Mouse (Mus musculus) kidney, postnatal 14 days (tissue): ENCODE measurements at regions not wholly inside any gene's neighbourhood (a gene's known extent, or its start where the extent isn't known, plus 50 kb on each side); places are given as distances from the start of the nearest gene placed in this dataset.
"Not testable (repeated sequence)": the region's sequence is repeated elsewhere in the genome, so short reads cannot be mapped to it uniquely, and the experiment has no call there.

Experiments
- DNase-seq: peaks from one replicate; pipeline ENCODE4 v3.0.0; 2022; ENCODE audit warnings: mixed read lengths

DNA sequence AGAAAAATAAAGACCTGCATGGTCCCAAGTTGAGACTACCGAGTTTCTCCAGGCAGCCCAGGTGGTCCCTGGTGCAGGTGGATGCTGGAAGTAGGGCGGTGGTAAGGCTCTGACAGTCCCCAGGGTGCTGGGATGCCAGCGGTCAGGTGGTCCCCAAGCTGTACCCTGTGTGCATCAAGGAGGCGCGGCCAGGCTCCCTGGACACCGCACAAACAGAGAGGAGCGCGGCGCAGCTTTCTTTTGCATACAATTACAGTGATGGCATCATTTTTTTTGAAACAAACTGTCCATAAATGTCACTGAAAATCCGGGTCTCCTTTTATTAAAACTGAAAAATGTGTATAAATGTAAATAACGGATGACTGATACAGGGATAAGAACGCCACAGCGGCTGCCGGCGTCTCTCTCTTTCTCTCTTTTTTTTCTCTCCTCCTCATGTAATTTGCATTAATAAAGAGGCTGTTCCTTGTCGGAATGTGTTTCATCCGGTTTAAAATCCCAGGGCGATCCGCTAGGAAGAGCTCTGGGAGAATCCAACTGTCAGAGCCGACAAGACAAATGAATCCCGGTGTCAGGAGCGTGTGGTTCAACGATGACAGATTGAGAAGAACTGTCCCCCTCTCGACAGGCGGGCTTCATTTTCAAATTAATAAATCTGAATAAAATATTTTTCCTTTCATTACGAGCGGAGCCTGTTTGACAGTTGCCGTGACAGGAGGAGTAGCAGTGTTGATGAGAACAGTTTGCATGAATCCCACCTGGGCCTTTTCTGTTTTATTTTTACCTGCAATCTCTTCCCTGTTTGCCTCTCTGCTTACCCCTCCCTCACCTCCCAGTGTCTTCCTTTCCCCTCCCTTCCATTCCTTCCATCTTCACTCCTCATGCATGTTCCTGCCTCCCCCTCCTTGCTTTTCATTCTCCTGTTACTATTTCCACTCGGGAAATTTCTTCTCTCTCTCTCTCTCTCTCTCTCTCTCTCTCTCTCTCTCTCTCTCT lies 244.6 kb upstream of the Pbx1 start:
- DNase-seq: no peak

GRCm38 (mm10) chr1:168675741-168676140 lies 243.7 kb upstream of the Pbx1 start:
- no peak for DNase-seq

DNA sequence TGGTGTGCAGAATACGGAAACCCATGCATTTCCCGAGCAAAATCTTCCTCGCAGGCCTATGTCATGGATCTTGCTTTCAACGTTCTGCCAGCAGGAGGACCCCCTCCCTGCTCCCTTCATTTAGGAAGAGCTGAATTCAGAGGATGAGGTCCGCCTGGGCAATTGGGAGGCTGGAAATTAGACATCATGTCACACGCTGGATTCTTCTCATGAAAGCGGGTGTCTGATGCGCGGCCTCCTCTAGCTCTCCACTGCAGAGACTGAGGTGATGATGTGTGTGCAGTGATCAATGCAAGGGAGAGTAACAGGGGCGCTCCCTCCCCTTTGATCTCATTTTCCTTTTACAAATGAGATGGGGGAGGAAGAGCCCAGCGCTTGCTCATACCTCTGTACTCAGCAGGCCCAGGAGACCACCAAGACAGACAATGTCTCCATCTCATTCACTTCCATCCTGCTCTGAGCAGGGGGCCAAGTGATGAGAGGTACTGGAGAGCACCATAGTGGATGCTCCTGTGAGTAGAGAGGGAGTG lies 230.8 kb upstream of the Pbx1 start:
- DNase-seq: no peak

DNA sequence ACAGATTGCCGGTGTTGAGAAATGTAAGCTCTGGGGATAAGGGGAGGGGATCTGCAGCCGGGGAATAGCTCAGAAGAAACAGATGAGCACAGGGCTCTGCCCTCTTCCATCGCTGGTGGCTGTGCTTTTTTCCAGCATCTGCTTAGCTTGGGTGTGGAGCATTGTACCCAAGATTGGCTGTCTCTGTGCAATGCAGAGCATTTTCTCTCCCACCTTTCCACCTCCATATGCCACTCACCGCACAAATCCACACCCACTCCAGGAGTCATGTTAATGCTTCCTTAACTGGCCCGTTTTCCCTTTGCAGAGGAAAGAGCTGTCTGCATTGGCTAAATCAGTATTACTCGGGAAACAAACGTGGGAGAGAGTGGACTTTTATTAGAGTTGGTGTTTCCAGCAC lies 228.9 kb upstream of the Pbx1 start:
- DNase-seq: no peak

- peak; percentile 15 for DNase-seq
Observed at GRCm38 (mm10) chr1:168659578-168659977, 227.5 kb upstream of the Pbx1 start.

DNA sequence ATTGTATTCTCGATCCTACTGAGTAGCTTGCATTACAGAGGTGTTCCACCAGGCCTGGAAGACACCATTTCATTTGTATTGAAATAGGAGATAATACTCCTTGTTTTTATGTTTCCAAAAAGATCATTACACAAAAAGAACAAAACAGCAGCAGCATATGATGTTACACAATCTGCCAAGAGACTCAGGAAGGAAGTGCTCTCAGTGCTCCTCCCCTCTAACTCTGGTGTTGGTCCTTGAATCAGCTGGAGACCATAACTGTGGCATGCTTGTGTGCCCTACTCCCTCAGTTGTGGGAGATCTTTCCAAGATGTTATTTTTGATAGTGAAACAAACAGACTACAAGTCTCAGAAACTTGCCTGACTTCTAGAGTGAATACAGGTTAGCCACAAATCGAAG lies 200.8 kb upstream of the Pbx1 start:
- DNase-seq: no peak

DNA sequence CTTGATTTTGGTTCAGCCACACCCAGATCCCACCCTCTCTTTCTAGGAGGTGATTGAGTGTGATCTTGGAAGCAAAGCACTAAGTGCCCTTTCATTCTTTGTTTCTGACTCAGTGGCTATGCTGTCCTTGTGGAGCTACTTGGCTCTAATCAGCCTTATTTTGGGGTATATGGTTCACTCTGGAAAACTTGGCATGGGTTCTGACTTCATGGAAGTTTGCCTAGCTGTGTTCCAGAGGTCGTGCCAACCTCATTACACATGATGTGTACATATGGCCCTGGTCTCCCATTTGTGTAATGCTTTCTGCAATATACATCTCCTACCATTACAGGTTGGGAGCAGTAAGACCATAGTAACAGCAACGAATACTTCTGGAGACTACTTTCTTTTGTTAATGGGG lies 199.9 kb upstream of the Pbx1 start:
- DNase-seq: no peak

GRCm38 (mm10) chr1:168601967-168602366 lies 169.9 kb upstream of the Pbx1 start:
- not testable (repeated sequence) for DNase-seq

- no peak for DNase-seq
Observed at GRCm38 (mm10) chr1:168600461-168601160, 168.5 kb upstream of the Pbx1 start.

- no peak for DNase-seq
Observed at GRCm38 (mm10) chr1:168598191-168598667, 166.2 kb upstream of the Pbx1 start.

DNA sequence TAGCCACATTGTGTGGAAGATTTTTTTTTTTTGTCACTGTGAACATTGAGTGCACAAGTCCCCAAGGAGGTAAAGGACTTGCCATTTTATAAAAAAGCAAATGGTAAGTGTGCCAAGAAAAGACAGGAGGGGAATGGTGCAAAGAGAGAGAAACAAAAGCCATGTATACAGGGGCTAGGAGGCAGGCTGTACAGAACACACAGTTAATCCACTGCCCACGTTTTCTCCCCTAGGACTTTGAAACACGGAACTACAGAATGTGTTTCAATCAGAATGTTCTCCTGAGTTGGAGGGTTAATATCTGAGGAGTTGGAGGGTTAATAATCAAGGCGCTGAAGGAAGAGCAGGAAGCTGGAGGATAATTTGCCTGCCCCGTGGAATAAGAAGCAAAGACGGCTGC lies 165.4 kb upstream of the Pbx1 start:
- no peak for DNase-seq

DNA sequence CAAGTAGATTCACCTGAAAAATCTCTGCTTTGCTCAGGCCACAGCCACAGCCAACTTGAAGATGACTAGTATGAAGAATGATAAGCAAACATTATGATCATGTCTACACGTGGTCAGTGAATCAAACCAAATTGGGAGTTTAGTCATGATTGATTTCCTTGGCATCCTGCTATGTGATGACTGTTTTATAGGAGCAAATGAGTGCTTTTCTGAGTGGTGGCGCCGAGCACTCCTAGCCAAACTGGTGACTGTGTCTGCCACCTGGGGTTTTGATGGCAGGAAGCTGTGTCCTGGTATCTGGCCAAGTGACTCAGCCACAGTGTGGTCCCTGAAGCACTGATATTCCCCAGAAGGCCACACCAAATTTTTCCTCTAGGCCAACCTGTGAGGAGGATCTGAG lies 152.1 kb upstream of the Pbx1 start:
- DNase-seq: no peak

DNA sequence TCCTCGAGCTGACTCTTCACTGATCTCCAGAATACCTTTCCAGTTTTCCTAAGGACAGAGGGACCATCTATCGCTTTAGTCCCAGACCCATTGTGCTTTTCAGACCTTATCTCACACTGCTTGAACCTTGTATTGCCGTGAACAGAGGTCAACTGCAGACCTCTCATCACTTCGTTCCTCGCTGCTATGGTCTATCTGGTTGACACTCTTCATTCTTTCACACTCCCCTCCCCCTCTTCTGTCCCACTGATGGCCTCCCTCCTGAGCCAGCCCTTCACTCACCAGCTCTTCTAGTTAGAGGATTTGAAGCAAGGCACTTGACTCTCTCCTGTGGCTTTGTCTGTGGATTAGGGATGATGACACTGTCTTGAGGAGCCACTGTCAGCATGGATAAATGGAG lies 150.4 kb upstream of the Pbx1 start:
- DNase-seq: no peak

GRCm38 (mm10) chr1:168569930-168570515 lies 138.0 kb upstream of the Pbx1 start:
- DNase-seq: no peak

DNA sequence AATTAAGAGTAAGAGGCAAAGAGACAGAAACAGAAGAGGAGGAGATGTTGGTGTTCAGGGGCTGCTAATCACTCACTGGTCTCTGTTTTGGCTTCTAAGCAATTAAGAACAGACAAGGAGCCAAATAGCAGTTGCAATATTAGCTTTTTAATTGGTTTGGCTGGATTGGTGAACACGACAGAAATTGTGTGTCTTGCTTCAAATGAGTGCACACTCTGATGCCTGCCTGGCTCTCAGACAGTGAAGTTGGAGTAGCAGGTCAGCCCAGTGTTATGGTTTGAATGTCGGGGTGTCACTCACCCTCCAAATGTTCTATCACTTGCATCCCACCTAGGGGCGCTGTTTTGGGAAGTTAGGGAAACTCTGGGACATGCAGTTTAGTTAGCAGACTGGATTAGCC lies 120.3 kb upstream of the Pbx1 start:
- DNase-seq: no peak

DNA sequence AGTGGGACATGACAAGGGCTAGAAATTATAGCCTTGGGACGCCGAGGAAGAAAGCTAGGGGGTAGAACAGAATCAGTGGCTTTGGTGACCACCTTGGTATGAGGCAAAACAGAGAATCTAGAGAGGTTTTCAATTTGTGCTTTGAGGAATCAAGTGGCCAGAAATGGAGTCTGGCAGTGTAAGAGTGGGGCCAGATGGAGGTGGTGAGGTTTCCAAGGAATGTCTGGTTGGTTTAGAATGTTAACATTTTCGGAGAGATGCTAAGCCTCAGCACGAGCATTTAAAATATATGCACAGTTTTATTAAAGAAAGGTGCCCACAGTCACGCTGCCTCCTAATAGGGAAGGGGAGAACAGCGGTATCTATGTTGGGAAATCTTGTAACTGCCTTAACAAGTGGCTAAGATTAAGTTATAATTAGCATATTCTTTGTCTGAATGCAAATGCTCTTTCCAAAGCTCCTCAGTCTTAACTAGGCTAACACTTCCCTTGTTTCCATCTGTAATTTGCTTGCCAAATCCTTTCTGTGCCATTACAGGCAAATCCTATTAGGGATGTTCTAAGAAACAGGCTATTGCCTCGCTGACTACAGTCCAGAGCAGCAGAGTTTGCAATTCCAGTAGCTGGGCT lies 117.9 kb upstream of the Pbx1 start:
- DNase-seq: no peak

DNA sequence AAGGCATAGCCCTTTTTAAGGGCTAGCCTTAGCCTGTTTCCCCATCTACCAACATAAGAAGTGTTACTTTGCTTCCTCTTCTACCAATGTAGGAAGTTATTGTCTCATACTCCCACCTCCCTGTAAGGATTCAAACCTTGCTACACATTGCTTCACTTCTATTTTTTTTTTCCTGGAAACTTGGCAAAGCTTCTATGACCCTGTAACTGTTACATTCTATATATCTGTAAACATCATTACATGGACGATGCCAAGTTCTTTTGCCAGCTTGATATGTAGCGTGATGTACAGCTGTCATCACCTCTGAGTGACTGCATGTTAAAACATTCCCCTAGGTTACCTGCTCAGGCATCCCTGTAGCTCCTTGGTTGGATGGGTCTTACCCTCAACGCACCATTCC lies 114.1 kb upstream of the Pbx1 start:
- no peak for DNase-seq

DNA sequence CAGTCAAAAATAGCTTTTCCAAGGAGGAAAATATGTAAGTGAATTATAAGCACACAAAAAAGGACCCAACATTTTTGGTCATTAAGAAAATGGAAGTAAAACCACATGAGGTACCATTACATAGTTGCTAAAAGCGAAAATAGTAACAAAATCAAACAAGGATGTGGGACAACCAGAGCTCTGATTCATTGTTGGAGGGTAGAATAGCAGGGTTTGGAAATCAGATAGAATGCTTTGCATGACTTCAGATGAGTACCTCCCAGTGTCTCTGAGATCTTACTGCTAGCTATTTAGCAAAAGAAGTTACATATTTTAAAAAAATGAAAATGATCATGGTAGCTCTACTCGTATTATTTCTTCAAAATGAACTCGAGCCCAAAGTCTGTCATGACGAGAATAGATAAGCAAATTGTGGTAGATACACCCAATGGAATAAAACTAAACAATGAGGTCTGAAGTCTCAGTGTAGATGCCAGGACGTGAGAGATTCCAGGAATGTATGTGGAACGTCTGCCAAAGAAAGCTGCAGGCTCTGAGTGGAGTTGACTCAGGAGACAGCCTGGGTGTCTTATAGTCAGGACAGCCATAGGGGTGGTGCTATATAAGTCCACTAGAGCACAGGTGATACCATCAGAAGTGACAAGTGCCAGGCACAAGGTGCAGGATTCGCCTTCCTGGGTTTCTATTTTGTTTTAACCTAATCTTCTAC lies 113.2 kb upstream of the Pbx1 start:
- no peak for DNase-seq

DNA sequence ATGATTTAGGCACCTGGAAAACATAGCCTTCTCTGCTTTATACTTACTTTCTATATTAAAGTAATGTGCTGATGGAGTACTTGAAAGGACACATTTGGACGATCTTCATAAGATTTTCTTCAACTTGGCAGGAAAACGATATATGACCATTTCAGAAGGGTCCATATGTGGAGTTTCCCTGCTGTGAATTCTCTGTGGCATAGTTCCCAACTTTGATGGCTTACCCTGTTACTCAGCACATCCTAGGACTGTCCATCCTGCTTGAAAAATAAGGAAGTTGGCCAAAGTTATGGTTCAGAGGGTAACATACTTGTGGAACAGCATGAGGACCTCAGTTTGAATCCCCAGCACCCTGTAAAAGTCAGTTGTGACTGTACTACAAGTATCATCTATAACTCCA lies 109.2 kb upstream of the Pbx1 start:
- no peak for DNase-seq

GRCm38 (mm10) chr1:168518087-168518486 lies 86.0 kb upstream of the Pbx1 start:
- DNase-seq: no peak

DNA sequence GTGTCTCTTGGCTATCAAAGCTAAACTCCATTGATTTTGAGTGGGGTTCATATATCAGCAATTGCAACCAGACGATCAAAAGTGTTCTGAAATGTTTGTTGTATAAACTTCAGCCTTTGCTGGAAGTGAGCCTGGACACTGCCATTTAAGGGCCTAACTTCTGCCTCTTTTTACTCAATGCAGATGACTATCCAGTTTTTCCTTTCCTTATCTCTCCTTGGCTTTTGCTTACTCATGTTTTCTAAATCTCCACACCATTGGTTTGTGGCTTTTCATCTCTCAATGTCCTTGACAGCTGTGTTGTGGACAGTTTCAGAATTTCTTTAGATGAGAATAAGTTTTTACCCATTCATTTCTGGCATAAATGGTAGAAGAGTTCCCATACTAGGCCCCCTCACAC lies 74.3 kb upstream of the Pbx1 start:
- DNase-seq: no peak

- no peak for DNase-seq
Observed at GRCm38 (mm10) chr1:168504773-168505172, 72.7 kb upstream of the Pbx1 start.
